Mouse (Mus musculus) left cerebral cortex, adult 18-20 months (tissue): ENCODE measurements around the gene Trem3. TPM values are rescaled to one million over a fixed set of nuclear protein-coding genes. Genes with fewer than 3 reads are reported as not detected.

Source experiments
- total RNA-seq, 2 experiments: library from RNA; stranded (reverse); gene quantifications; 2 replicates each; pipeline ENCODE4 v1.2.3; 2021

The Trem3 gene
- total RNA-seq, 2 experiments from 2014 or later = not detected

Other genes starting within 250 kb of the Trem3 start
- gene 1700122O11Rik, start 209.5 kb upstream of the Trem3 start, total RNA-seq = not detected
- gene 1700067P10Rik, start 158.5 kb upstream of the Trem3 start, total RNA-seq = not detected
- gene 9830107B12Rik, start 101.5 kb upstream of the Trem3 start, total RNA-seq = not detected
- not detected for gene A530064D06Rik, start 80.5 kb upstream of the Trem3 start, total RNA-seq
- gene Trem1, start 15.0 kb upstream of the Trem3 start, total RNA-seq = not detected
- under 1 TPM in 1 of 2 experiments, not detected in 1; 0.72 TPM for gene Treml4, start 16.5 kb downstream of the Trem3 start, total RNA-seq
- gene Treml2, start 51.7 kb downstream of the Trem3 start, total RNA-seq = under 1 TPM; 0.52 to 0.63 TPM
- under 1 TPM; 0.09 to 0.12 TPM for gene B430306N03Rik, start 68.4 kb downstream of the Trem3 start, total RNA-seq
- 10 to 100 TPM in 1 of 2 experiments, 1 to 10 TPM in 1; 9.6 to 12.1 TPM for gene Trem2, start 98.6 kb downstream of the Trem3 start, total RNA-seq
- gene Treml1, start 112.1 kb downstream of the Trem3 start, total RNA-seq = under 1 TPM; 0.42 to 0.46 TPM
- 10 to 100 TPM; 25.2 to 28.7 TPM for gene Nfya, start 162.1 kb downstream of the Trem3 start, total RNA-seq
- gene Oard1, start 162.2 kb downstream of the Trem3 start, total RNA-seq = 10 to 100 TPM; 11.9 to 14.6 TPM
- gene Apobec2, start 185.2 kb downstream of the Trem3 start, total RNA-seq = not detected
- gene Tspo2, start 203.7 kb downstream of the Trem3 start, total RNA-seq = not detected
- under 1 TPM; 0.26 to 0.42 TPM for gene Unc5cl, start 207.1 kb downstream of the Trem3 start, total RNA-seq